Mouse (Mus musculus) stomach, postnatal 0 days (tissue): ENCODE measurements at regions not wholly inside any gene's neighbourhood (a gene's known extent, or its start where the extent isn't known, plus 50 kb on each side); places are given as distances from the start of the nearest gene placed in this dataset.

Experiments
- CTCF ChIP-seq: IDR thresholded peaks from 2 replicates; pipeline ENCODE4 v1.5.1; 2016; ENCODE audit warnings: antibody characterized with exemption, low read depth, mild to moderate bottlenecking, moderate library complexity
- EP300 ChIP-seq: optimal IDR thresholded peaks from 2 replicates; pipeline ENCODE3; 2016; ENCODE audit warnings: antibody characterized with exemption

GRCm38 (mm10) chr1:185648128-185648527, 193.5 kb downstream of the Slc30a10 start:
- TF ChIP-seq CTCF (no peak), EP300 (no peak)
